Mouse (Mus musculus): ENCODE data around the gene Olfr143. TPM values are rescaled to one million over a fixed set of nuclear protein-coding genes. Genes with fewer than 3 reads are reported as not detected.

Olfr143 gene
- polyA plus RNA-seq (2012; rRNA removed), result not detected in 2 replicates

DNA sequence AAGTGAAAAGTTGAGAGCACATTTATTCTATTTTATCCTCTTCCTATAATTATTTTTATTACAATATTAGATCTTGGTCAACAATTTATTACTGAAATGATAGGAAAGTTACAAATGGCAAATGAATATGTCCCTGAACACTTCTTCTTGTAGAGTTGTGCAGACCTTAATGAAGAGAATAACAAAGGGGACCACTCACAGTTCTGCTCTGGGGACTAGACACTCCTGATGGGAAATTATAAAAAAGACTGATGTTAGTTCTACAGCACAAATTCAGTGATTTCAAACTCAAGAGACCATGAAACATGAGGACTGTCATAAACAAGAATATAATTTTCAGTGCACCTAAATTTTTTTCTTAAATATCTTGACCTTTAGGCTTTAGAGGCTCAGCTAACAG lies at the start of gene Olfr143:
TSS of gene Olfr143 (plus strand) at position 301 of the 400 bp plus-strand sequence.

DNA sequence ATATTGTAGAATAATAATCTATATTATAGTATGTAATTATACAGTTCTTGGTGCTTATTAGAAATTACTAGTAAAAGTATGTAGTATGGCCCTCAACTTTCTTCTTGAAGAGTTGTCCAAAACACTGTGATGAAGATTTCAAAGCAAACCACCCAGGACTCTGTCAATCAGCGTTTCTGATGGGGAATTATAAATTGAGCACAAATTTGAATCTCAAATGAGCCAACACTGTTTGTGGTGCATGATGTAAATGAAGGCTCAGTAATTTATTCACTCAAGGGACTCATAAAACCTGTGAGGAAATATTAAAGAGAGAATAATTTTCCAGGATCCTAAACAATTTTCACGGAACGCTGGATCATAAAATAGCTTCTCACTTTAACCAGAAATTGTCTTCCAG lies 44.5 kb upstream of the Olfr143 start, which contains the start of gene Olfr893:
TSS of gene Olfr893 (plus strand) at position 301 of the 400 bp plus-strand sequence.

DNA sequence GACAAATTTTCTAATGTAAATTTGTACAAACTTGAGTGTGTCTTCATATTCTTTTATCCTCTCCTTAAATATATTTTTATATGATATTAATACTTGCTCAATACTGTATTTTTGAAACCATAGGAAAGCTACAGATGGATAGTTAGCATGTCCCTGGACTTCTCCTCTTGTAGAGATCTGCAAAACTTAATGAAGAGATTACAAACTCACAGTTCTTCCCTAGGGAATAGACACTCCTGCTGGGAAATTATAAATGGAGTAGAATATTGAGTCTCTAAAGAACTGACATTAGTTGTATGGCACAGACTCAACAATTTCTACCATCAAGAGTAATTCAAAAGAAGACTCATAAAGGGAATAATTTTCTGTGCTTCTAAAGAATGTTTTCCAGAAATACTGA lies 34.8 kb upstream of the Olfr143 start, which contains the start of gene Olfr894:
TSS of gene Olfr894 (plus strand) at position 301 of the 400 bp plus-strand sequence.

DNA sequence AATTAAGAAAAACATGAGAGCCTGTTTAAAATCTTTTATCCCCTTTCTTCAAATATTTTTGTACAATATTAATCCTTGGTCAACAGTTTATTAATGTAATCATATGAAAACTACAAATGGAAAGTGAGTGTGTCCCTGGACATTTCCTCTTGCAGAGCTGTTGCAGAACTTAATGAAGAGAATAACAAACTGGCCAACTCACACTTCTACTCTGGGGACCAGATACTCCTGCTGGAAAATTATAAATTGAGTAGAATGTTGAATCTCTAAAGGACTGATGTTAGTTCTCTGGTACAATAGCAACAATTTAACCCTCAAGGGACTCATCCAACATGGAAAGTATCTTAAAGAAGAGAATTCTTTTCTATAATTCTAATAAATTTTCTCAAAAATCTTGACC lies 15.0 kb downstream of the Olfr143 start, which contains the start of gene Olfr895:
TSS of gene Olfr895 (plus strand) at position 301 of the 400 bp plus-strand sequence.

DNA sequence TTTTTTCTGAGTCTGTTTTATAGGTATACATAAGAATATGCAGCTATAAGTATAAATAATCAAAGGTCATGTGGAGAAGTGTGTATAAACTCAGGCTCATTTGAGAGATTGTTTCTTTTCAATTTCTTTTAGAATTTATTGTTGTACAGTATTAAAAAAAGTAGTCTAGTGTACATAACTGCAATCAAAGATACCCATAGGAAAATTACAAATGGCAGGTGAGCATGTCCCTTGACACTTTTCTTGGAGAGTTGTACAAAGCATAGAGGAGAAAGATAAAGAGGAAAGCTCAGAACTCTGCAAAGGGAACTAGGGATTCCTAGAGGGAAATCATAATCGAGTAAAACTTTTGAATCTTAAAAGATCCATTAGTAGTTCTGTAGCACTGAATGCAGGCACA lies 38.2 kb downstream of the Olfr143 start, which contains the start of gene Olfr896-ps1:
TSS of gene Olfr896-ps1 (plus strand) at position 301 of the 400 bp plus-strand sequence.

Other genes starting within 250 kb of the Olfr143 start
- gene Olfr883, start 227.0 kb upstream of the Olfr143 start, polyA plus RNA-seq (2012; rRNA removed), result not detected in 2 replicates
- gene Olfr884, start 206.2 kb upstream of the Olfr143 start, polyA plus RNA-seq (2012; rRNA removed), result not detected in 2 replicates
- not detected in 2 replicates for gene Olfr885, start 191.5 kb upstream of the Olfr143 start, polyA plus RNA-seq (2012; rRNA removed)
- gene Olfr887, start 168.7 kb upstream of the Olfr143 start, polyA plus RNA-seq (2012; rRNA removed), result not detected in 2 replicates
- gene Olfr888, start 144.6 kb upstream of the Olfr143 start, polyA plus RNA-seq (2012; rRNA removed), result not detected in 2 replicates
- gene Olfr889, start 137.6 kb upstream of the Olfr143 start, polyA plus RNA-seq (2012; rRNA removed), result not detected in 2 replicates
- not detected in 2 replicates for gene Olfr890, start 110.3 kb upstream of the Olfr143 start, polyA plus RNA-seq (2012; rRNA removed)
- not detected in 2 replicates for gene Olfr891, start 72.0 kb upstream of the Olfr143 start, polyA plus RNA-seq (2012; rRNA removed)
- gene Olfr893, start 44.4 kb upstream of the Olfr143 start, polyA plus RNA-seq (2012; rRNA removed), result not detected in 2 replicates
- not detected in 2 replicates for gene Olfr894, start 34.7 kb upstream of the Olfr143 start, polyA plus RNA-seq (2012; rRNA removed)
- not detected in 2 replicates for gene Olfr895, start 15.1 kb downstream of the Olfr143 start, polyA plus RNA-seq (2012; rRNA removed)
- not detected in 2 replicates for gene Olfr896-ps1, start 38.3 kb downstream of the Olfr143 start, polyA plus RNA-seq (2012; rRNA removed)
- not detected in 2 replicates for gene Olfr25, start 76.3 kb downstream of the Olfr143 start, polyA plus RNA-seq (2012; rRNA removed)
- gene Olfr898, start 95.6 kb downstream of the Olfr143 start, polyA plus RNA-seq (2012; rRNA removed), result not detected in 2 replicates
- gene Olfr250, start 114.1 kb downstream of the Olfr143 start, polyA plus RNA-seq (2012; rRNA removed), result not detected in 2 replicates
- gene Olfr251, start 124.3 kb downstream of the Olfr143 start, polyA plus RNA-seq (2012; rRNA removed), result not detected in 2 replicates
- not detected in 2 replicates for gene Olfr147, start 148.9 kb downstream of the Olfr143 start, polyA plus RNA-seq (2012; rRNA removed)
- not detected in 2 replicates for gene Olfr901, start 176.7 kb downstream of the Olfr143 start, polyA plus RNA-seq (2012; rRNA removed)
- not detected in 2 replicates for gene Olfr902, start 194.9 kb downstream of the Olfr143 start, polyA plus RNA-seq (2012; rRNA removed)
- gene Olfr904, start 210.4 kb downstream of the Olfr143 start, polyA plus RNA-seq (2012; rRNA removed), result not detected in 2 replicates
- not detected in 2 replicates for gene Olfr905, start 218.3 kb downstream of the Olfr143 start, polyA plus RNA-seq (2012; rRNA removed)
- gene Olfr906, start 234.3 kb downstream of the Olfr143 start, polyA plus RNA-seq (2012; rRNA removed), result not detected in 2 replicates
- gene Olfr907, start 243.0 kb downstream of the Olfr143 start, polyA plus RNA-seq (2012; rRNA removed), result not detected in 2 replicates